Mouse (Mus musculus): ENCODE results near the gene Slc13a5. TPM values are rescaled to one million over a fixed set of nuclear protein-coding genes. Genes with fewer than 3 reads are reported as not detected.
A peak's percentile ranks its signal among the peaks of the same experiment; 100 is the strongest.

Slc13a5 gene
- total and polyA plus RNA-seq, 3 experiments, result not detected

- Histone ChIP-seq H3K4me1 (ENCODE audit: control insufficient read depth in 1 of 2, insufficient read depth in 2 of 2, low read length in 2 of 2) (peaks cover 0 to 12% of the 10 kb centered on the region in 2 experiments; a peak in 3 of 4 replicates), H3K36me3 (ENCODE audit: control insufficient read depth in 1 of 2, insufficient read depth in 2 of 2, low read length in 2 of 2) (peaks cover 0 to 13% of the 10 kb centered on the region in 2 experiments; a peak in 2 of 4 replicates), H3K9me3 (replicated peaks; ENCODE audit: insufficient read depth, low read length) (no peaks in the 10 kb centered on the region), H3K9ac (ENCODE audit: control insufficient read depth, low read depth, low read length, poor library complexity, severe bottlenecking) (peak overlapping the region; percentile 96), H3K4me3 (ENCODE audit: control insufficient read depth in 1 of 2, insufficient read depth in 1 of 2, low read depth in 2 of 2, low read length in 2 of 2) (peak overlapping the region; percentile 58 to 94), H3K79me2 (ENCODE audit: control insufficient read depth, insufficient read depth, low read length, poor library complexity) (peaks cover 38% of the 10 kb centered on the region), H3K27ac (ENCODE audit: control insufficient read depth, low read depth, low read length) (peak overlapping the region; percentile 64), H3K27me3 (ENCODE audit: control insufficient read depth in 1 of 2, insufficient read depth in 2 of 2, low read length in 2 of 2) (no peaks in the 10 kb centered on the region)
- TF ChIP-seq USF1 (IDR thresholded peaks at IDR 0.05; ENCODE audit: low read depth, low read length) (no peak), CHD1 (IDR thresholded peaks at IDR 0.05; ENCODE audit: low read depth, low read length) (0 out of 2 replicates have a peak, but pooled peaks have one; percentile 86), ZKSCAN1 (IDR thresholded peaks at IDR 0.05; ENCODE audit: low read depth, low read length) (no peak), MAX (IDR thresholded peaks at IDR 0.05; ENCODE audit: low read length) (no peak; the same call in 1 of the 2 replicates), MAZ (IDR thresholded peaks at IDR 0.05; ENCODE audit: low read depth, low read length) (0 out of 2 replicates have a peak, but pooled peaks have one; percentile 26), NRF1 (IDR thresholded peaks at IDR 0.05; ENCODE audit: insufficient read depth, low read depth, low read length, poor library complexity, severe bottlenecking) (no peak), UBTF (IDR thresholded peaks at IDR 0.05; ENCODE audit: borderline replicate concordance, insufficient read depth, low read depth, low read length) (0 out of 2 replicates have a peak, but pooled peaks have one; percentile 30), MXI1 (IDR thresholded peaks at IDR 0.05; ENCODE audit: low read depth, low read length) (peak; percentile 18), ZNF384 (IDR thresholded peaks at IDR 0.05; ENCODE audit: low read depth, low read length) (peak; percentile 60), GATA1 (IDR thresholded peaks at IDR 0.05; ENCODE audit: low read depth, low read length) (0 out of 2 replicates have a peak, but pooled peaks have one; percentile 33), SIN3A (IDR thresholded peaks at IDR 0.05; ENCODE audit: low read length) (no peak), JUND (IDR thresholded peaks at IDR 0.05; ENCODE audit: low read depth, low read length) (no peak), RCOR1 (IDR thresholded peaks at IDR 0.05; ENCODE audit: low read depth, low read length) (peak; percentile 35; the same call in 1 of the 2 replicates), RAD21 (IDR thresholded peaks at IDR 0.05; ENCODE audit: low read depth, low read length) (no peak), EP300 (IDR thresholded peaks at IDR 0.05; ENCODE audit: low read depth in 1 of 2, low read length in 2 of 2) (peak; percentile 8 to 38; a peak in 1 of 4 replicates)
- peak; percentile 64 for DNase-seq (ENCODE audit: low read depth, low spot score)
These were observed 59.1 kb downstream of the Slc13a5 start for GRCm38 (mm10) chr11:72207834-72208377.

- Histone ChIP-seq H3K9me3 (replicated peaks; ENCODE audit: insufficient read depth, low read length) (no peaks in the 10 kb centered on the region), H3K79me2 (ENCODE audit: control insufficient read depth, insufficient read depth, low read length, poor library complexity) (peaks cover 38% of the 10 kb centered on the region)
These were observed 59.7 kb downstream of the Slc13a5 start, which contains the start of the genes 4933427D14Rik and Txndc17 for GRCm38 (mm10) chr11:72207204-72207833. Gene 4933427D14Rik (minus strand): TSS chr11:72207459. Gene Txndc17 (plus strand): TSS chr11:72207547.

More at GRCm38 (mm10) chr11:72207204-72207833, 59.7 kb downstream of the Slc13a5 start, which contains the start of the genes 4933427D14Rik and Txndc17:
- Histone ChIP-seq H3K27me3 (ENCODE audit: control insufficient read depth in 1 of 2, insufficient read depth in 2 of 2, low read length in 2 of 2) (no peaks in the 10 kb centered on the region), H3K27ac (ENCODE audit: control insufficient read depth, low read depth, low read length) (peak within 1 kb of the TSS; percentile 82), H3K4me3 (ENCODE audit: control insufficient read depth in 1 of 2, insufficient read depth in 1 of 2, low read depth in 2 of 2, low read length in 2 of 2) (peak within 1 kb of the TSS; percentile 58 to 94), H3K36me3 (ENCODE audit: control insufficient read depth in 1 of 2, insufficient read depth in 2 of 2, low read length in 2 of 2) (peaks cover 0 to 13% of the 10 kb centered on the region in 2 experiments; a peak in 2 of 4 replicates), H3K4me1 (ENCODE audit: control insufficient read depth in 1 of 2, insufficient read depth in 2 of 2, low read length in 2 of 2) (peaks cover 0 to 12% of the 10 kb centered on the region in 2 experiments; a peak in 3 of 4 replicates), H3K9ac (ENCODE audit: control insufficient read depth, low read depth, low read length, poor library complexity, severe bottlenecking) (peak within 1 kb of the TSS; percentile 96)
- TF ChIP-seq ZMIZ1 (IDR thresholded peaks at IDR 0.05; ENCODE audit: low read depth, low read length) (peak; percentile 83), USF1 (IDR thresholded peaks at IDR 0.05; ENCODE audit: low read depth, low read length) (no peak), E2F4 (IDR thresholded peaks at IDR 0.05; ENCODE audit: borderline replicate concordance, low read depth, low read length) (peak; percentile 83), MAX (IDR thresholded peaks at IDR 0.05; ENCODE audit: low read length) (no peak), KAT2A (conservative IDR thresholded peaks at IDR 0.05; ENCODE audit: low read depth, low read length) (peak; percentile 22; the same call in 1 of the 2 replicates), UBTF (IDR thresholded peaks at IDR 0.05; ENCODE audit: borderline replicate concordance, insufficient read depth, low read depth, low read length) (0 out of 2 replicates have a peak, but pooled peaks have one; percentile 74), MXI1 (IDR thresholded peaks at IDR 0.05; ENCODE audit: low read depth, low read length) (peak; percentile 83), TBP (IDR thresholded peaks at IDR 0.05; ENCODE audit: low read depth, low read length) (peak; percentile 84), HCFC1 (IDR thresholded peaks at IDR 0.05; ENCODE audit: low read depth, low read length) (peak; percentile 88), SIN3A (IDR thresholded peaks at IDR 0.05; ENCODE audit: low read length) (peak; percentile 92), SMC3 (IDR thresholded peaks at IDR 0.05; ENCODE audit: low read depth, low read length) (no peak), POLR2AphosphoS2 (IDR thresholded peaks at IDR 0.05; ENCODE audit: low read length) (peak; percentile 64; the same call in 1 of the 2 replicates), POLR2AphosphoS5 (IDR thresholded peaks at IDR 0.05; ENCODE audit: borderline replicate concordance, low read depth, low read length) (no peak), POLR2A (IDR thresholded peaks at IDR 0.05; ENCODE audit: control insufficient read depth in 1 of 2, insufficient read depth in 1 of 2, low read depth in 1 of 2, low read length in 2 of 2, poor library complexity in 1 of 2) (peak; percentile 85 to 93; a peak in 3 of 4 replicates), NRF1 (IDR thresholded peaks at IDR 0.05; ENCODE audit: insufficient read depth, low read depth, low read length, poor library complexity, severe bottlenecking) (0 out of 2 replicates have a peak, but pooled peaks have one; percentile 5), MYB (IDR thresholded peaks at IDR 0.05; ENCODE audit: low read depth, low read length) (peak; percentile 68), ELF1 (IDR thresholded peaks at IDR 0.05; ENCODE audit: low read depth, low read length) (peak; percentile 90), MYC (IDR thresholded peaks at IDR 0.05; ENCODE audit: low read depth, low read length) (peak; percentile 30; the same call in 1 of the 2 replicates), NELFE (IDR thresholded peaks at IDR 0.05; ENCODE audit: low read depth, low read length) (peak; percentile 88)
- peak; percentile 97 for DNase-seq (ENCODE audit: low read depth, low spot score)

Measured in MEL (cell line).